Mouse (Mus musculus) liver, embryonic 14.5 days (tissue): ENCODE measurements around the gene Maml3.

Source experiments
- CTCF ChIP-seq: IDR thresholded peaks from 2 replicates; pipeline ENCODE4 v1.5.1; 2016; ENCODE audit warnings: antibody characterized with exemption, low read depth, control low read depth
- EP300 ChIP-seq: IDR thresholded peaks from 2 replicates; pipeline ENCODE4 v1.6.1; 2016; ENCODE audit warnings: antibody characterized with exemption, low read depth

DNA sequence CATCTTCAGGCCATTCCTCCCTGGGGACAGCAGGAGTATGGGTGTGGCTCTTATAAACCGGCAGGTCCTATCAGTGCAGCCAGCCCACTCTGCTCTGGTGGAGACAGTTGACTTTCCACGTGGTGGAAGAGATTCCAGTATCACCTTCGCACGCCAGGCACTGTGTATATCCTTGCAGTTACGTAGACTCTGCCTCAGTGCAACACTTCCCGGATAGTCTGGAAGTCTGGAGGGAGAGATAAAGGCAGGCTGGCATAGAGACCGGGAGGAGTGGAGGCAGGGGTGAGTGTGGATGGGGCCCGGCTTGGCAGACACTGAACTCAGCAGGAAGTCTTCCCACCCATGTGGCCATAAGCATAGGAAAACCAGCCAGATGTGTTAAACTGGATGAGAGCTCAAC is 416.2 kb downstream of the Maml3 start:
- TF ChIP-seq EP300 (peak; percentile 89), CTCF (no peak)
